Mouse (Mus musculus) spleen, adult 2 months (tissue): ENCODE results near the gene Adgrf5. TPM values are rescaled to one million over a fixed set of nuclear protein-coding genes. Genes with fewer than 3 reads are reported as not detected.

Source experiments
- DNase-seq, 2 experiments: peaks; one replicate each; pipeline versions ENCODE4 v3.0.0 to v3.0.0-alpha.2; 2012 to 2021; ENCODE audit warnings: low spot score in 2 of 2, low read depth in 1 of 2
- H3K27ac ChIP-seq: fragments of 200-500 bp; 2 replicates; pipeline ENCODE4 v1.5.1; 2012; ENCODE audit warnings: low read length, inconsistent platforms; ENCODE audit not compliant: insufficient read depth
- H3K27me3 ChIP-seq: fragments of 200-500 bp; 2 replicates; pipeline ENCODE4 v1.6.1; 2012; ENCODE audit warnings: mild to moderate bottlenecking, moderate library complexity, low read length, inconsistent platforms; ENCODE audit not compliant: control insufficient read depth, insufficient read depth
- H3K36me3 ChIP-seq: fragments of 200-500 bp; 2 replicates; pipeline ENCODE4 v1.6.1; 2012; ENCODE audit warnings: mild to moderate bottlenecking, low read length, inconsistent platforms; ENCODE audit not compliant: control insufficient read depth, insufficient read depth
- H3K4me1 ChIP-seq: fragments of 200-500 bp; 2 replicates; pipeline ENCODE4 v1.6.1; 2011; ENCODE audit warnings: inconsistent platforms; ENCODE audit not compliant: control insufficient read depth, insufficient read depth, insufficient read length
- H3K4me3 ChIP-seq: fragments of 200-500 bp; 2 replicates; pipeline ENCODE4 v1.5.1; 2011; ENCODE audit warnings: mild to moderate bottlenecking, inconsistent platforms; ENCODE audit not compliant: insufficient read depth, insufficient read length; ENCODE audit errors: extremely low read depth
- CTCF ChIP-seq: fragments of 200-500 bp; IDR thresholded peaks from 2 replicates; pipeline ENCODE4 v1.5.1; 2011; ENCODE audit warnings: mild to moderate bottlenecking, inconsistent platforms; ENCODE audit not compliant: insufficient read depth, insufficient read length, insufficient replicate concordance; ENCODE audit errors: extremely low read depth
- POLR2A ChIP-seq: fragments of 200-500 bp; IDR thresholded peaks from 2 replicates; pipeline ENCODE4 v1.6.1; 2011; ENCODE audit warnings: low read depth, low read length, inconsistent platforms
- WGBS: fragments of 180-500 bp; shearing (Covaris S2); methylation state at CpG from one replicate; pipeline ENCODE4 v1.1.7; 2018; 5-methylcytosine and 5-hydroxymethylcytosine counted together
- polyA plus RNA-seq: library from polyadenylated mRNA; depleted of rRNA; stranded (reverse); fragments of >200 nt; gene quantifications from 2 replicates; pipeline ENCODE4 v1.2.3, GENCODE M21; 2012

The Adgrf5 gene
- polyA plus RNA-seq, 1 experiment, result 6.1 TPM

DNA sequence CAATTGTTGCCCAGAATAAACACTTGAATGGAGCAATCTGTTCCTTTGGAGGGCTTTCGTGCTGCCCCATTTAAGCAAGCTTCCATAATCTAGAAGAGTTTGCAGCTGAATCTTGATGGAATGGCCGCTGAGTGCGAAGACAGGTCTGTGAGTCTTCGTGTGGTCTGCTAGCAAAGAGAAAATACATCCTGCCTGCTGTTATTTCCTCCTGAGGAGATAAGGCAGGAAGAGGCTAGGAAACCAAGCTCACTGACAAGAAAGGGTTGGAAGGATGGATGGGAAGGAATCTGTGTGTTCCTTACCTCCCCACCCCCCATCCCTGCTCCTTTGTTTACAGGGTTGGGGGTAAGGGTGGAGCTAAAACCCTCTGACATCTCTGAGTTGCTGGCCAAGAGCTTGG lies 13.8 kb downstream of the Adgrf5 start:
- DNase-seq, result no peak
- 74% methylated on average over 4 of the region's 4 CpGs for WGBS
- TF ChIP-seq CTCF, result no peak
- H3K36me3 ChIP-seq, result no peaks in the 10 kb centered on the region
- no peaks in the 10 kb centered on the region for H3K27me3 ChIP-seq
- no peak overlapping the region for H3K4me3 ChIP-seq
- H3K4me1 ChIP-seq, result no peaks in the 10 kb centered on the region
- no peak overlapping the region for H3K27ac ChIP-seq

DNA sequence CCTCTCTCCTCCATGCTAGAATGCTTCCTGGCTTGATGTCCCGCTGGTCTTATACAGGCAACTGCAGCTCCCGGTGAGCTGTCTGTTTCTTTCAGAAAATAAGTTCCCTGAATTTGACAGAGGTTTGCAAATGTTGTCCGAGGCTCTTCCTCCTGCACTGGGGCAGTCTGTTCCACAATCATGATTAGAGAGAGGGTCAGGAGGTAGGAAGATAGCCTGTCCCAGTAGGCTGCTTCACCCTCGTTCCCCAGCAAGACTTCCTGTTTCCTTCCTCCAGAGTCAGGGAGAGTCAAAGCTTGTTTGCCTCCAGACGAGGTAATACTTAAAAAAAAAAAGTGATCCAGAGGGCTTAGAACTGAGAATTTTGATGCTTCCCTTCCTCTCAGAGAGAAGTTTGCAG lies 16.3 kb downstream of the Adgrf5 start:
- Histone ChIP-seq H3K27me3 (no peaks in the 10 kb centered on the region), H3K36me3 (no peaks in the 10 kb centered on the region), H3K4me1 (no peaks in the 10 kb centered on the region), H3K27ac (no peak overlapping the region), H3K4me3 (no peak overlapping the region)
- 15% methylated on average over 5 of the region's 5 CpGs for WGBS
- no peak for DNase-seq
- TF ChIP-seq POLR2A, result no peak
- no peak for TF ChIP-seq CTCF

DNA sequence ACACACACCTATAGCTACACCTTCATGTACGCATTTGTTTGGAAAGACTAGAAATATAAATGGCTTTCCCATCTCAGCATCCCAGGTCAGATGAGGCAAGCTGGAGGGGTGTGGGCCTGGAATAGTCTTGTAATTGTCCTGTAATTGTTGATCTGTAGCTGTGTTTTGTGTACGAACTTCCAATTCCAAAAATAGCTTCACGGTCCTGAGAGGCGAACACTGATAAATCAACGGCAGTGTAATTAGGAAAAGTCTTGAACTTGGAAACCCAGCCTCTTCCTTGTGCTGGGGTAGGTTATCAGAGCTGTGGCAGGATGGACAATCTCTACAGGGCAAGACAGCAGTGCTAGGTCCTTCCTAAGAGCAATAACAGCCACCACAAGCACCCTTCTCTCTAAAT lies 18.5 kb downstream of the Adgrf5 start:
- H3K27ac ChIP-seq, result no peak overlapping the region
- WGBS, result 96% methylated on average over 5 of the region's 5 CpGs
- H3K27me3 ChIP-seq, result no peaks in the 10 kb centered on the region
- H3K4me1 ChIP-seq, result no peaks in the 10 kb centered on the region
- TF ChIP-seq CTCF (no peak), POLR2A (no peak)
- no peak for DNase-seq
- H3K4me3 ChIP-seq, result no peak overlapping the region
- H3K36me3 ChIP-seq, result no peaks in the 10 kb centered on the region

DNA sequence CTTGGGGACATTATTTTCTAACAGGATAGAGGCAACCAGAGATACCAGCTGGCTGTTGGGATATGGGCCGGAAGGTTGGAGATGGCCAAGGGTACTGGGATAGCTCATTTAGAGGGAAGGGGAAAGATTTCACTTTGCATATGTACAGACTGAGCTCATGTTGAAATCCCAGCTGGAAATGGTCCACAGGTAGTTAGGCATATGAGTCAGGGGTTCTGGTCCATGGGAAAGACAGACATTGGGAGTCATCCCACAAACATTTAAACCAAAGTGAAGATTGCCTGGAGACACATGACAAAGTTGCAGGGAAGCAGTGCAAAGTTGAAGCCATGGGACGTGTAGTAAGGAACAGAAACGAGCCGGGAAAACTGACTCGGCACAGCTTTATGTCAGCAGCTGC lies 26.1 kb downstream of the Adgrf5 start:
- Histone ChIP-seq H3K36me3 (no peaks in the 10 kb centered on the region), H3K4me1 (no peaks in the 10 kb centered on the region), H3K27ac (no peak overlapping the region), H3K27me3 (no peaks in the 10 kb centered on the region), H3K4me3 (no peak overlapping the region)
- TF ChIP-seq POLR2A (no peak), CTCF (no peak)
- no peak for DNase-seq
- 90% methylated on average over 5 of the region's 5 CpGs for WGBS

DNA sequence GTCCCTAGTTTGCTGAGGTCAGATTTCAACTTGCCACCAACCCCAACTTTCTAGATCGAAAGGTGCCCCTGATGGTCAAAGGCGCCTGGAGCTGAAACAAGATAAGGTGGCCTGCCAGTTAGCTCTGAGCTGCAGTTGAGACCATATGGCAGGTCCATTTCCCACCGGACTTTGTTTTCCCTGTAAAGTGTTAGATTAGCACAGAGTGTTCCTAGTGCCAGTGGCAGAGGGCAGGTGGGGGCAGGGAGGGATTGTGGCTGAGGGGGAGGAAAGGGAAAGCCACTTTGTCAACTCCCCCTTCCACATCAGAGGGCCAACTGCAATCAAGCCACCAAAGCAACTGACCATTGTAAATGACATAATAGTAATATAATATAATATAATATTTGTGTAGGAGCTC lies 26.9 kb downstream of the Adgrf5 start:
- no peak for DNase-seq
- Histone ChIP-seq H3K27ac (no peak overlapping the region), H3K27me3 (no peaks in the 10 kb centered on the region), H3K4me3 (no peak overlapping the region), H3K4me1 (no peaks in the 10 kb centered on the region), H3K36me3 (no peaks in the 10 kb centered on the region)
- TF ChIP-seq POLR2A (no peak), CTCF (no peak)
- WGBS, result 66% methylated on average over 3 of the region's 3 CpGs

DNA sequence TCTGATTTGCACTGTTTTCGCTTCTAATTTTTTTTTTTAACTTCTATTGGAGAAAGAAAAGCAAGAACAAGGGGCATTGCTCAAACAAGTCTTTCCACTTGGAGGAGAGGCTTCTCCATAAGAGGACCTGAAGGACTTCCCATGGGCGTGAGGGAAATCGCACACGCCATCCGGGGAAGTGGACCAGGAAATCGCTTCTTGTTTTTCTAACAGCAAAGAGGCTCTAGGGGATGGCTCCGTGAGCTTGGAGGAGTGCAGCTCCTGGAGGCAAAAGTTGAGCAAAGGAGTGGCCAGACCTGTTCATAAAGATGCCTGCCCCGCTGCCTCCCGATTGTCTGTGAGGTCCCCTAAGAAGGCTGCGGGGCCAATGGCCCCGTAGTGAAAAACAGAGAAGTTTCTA lies 29.0 kb downstream of the Adgrf5 start:
- 82% methylated on average over 11 of the region's 11 CpGs for WGBS
- TF ChIP-seq POLR2A (no peak), CTCF (no peak)
- no peaks in the 10 kb centered on the region for H3K4me1 ChIP-seq
- no peaks in the 10 kb centered on the region for H3K27me3 ChIP-seq
- H3K4me3 ChIP-seq, result no peak overlapping the region
- no peak overlapping the region; the same call in 1 of the 2 replicates for H3K27ac ChIP-seq
- H3K36me3 ChIP-seq, result no peaks in the 10 kb centered on the region
- DNase-seq, result no peak

DNA sequence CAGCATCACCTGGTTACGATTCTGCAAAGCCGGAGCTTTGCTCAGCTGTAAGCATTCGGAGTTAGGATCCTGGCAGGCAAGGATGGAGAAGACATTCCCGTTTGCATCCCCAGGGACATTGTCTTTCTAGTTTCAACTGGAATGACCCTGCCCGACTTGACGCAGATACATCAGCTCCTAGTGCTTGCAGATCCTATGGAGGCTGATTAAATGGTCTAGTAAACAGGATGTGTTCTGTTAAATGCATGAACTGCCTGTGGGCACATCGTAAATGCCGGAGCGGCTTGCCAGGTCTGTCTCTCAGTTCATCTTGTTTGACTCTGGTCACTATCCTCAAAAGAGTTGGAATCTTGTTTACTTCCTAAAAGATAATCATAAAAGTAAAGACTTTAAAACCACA lies 31.9 kb downstream of the Adgrf5 start:
- Histone ChIP-seq H3K27ac (no peak overlapping the region), H3K4me3 (no peak overlapping the region)
- 90% methylated on average over 9 of the region's 9 CpGs for WGBS

More for the DNA sequence above, 31.9 kb downstream of the Adgrf5 start:
- Histone ChIP-seq H3K4me1 (no peaks in the 10 kb centered on the region), H3K36me3 (no peaks in the 10 kb centered on the region), H3K27me3 (no peaks in the 10 kb centered on the region)
- no peak for DNase-seq
- TF ChIP-seq CTCF (no peak), POLR2A (no peak)
